Comparison of ENCODE assay signal across 15 mouse cellular contexts in the genomic region with DNA sequence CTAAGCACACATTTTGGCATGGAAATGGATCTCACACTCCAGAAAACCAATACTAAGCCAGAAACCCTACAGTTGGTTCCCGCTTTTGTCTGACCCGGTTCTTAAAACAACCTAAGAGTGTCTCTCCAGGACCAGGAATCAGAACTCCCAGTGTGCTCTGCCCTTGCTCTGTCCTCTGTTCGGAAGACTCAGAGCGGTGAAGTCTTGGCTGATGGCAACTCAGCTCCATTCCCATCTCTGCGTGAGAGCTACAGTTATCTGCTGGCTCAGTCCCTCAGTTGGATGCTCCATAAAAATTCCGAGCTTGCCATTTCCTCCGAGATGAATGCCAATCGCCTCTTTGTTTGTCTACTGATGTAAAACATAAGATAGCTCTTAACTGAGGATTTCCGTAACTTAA.
"Had no signal": no experiment of that assay in that cellular context is flagged by ENCODE, and none has a peak within 500 bp of the region (broad histone marks: within the 10 kb centered on the region; RNA-seq: fewer than 3 reads in every experiment).

No protein-coding gene starts in this region.

- H3K27ac ChIP-seq: kidney, embryonic 15.5 days; left cerebral cortex, adult 2 months; limb, embryonic 13.5 days; liver, embryonic 12.5 days; liver, embryonic 15.5 days; stomach, postnatal 0 days had no signal

- H3K4me1 ChIP-seq: kidney, embryonic 15.5 days; liver, embryonic 12.5 days; liver, embryonic 15.5 days had no signal

- H3K9ac ChIP-seq: kidney, embryonic 15.5 days; limb, embryonic 13.5 days; liver, embryonic 12.5 days; liver, embryonic 15.5 days had no signal

- H3K4me3 ChIP-seq: kidney, embryonic 15.5 days; left cerebral cortex, adult 2 months; limb, embryonic 13.5 days; liver, embryonic 12.5 days; liver, embryonic 15.5 days had no signal

- H3K27me3 ChIP-seq: kidney, embryonic 15.5 days; limb, embryonic 13.5 days; liver, embryonic 15.5 days had no signal

- H3K36me3 ChIP-seq: kidney, embryonic 15.5 days; limb, embryonic 13.5 days; liver, embryonic 12.5 days; liver, embryonic 15.5 days had no signal

- DNase-seq: kidney, adult 11 months; kidney, adult 8-10 months; kidney, postnatal 10 days; kidney, postnatal 36 days; layer of hippocampus, postnatal 36 days; lung, adult 2 months; lung, postnatal 4 days; midbrain, embryonic 14.5 days; thymus, postnatal 25 days had no signal
